Mouse (Mus musculus) gastrocnemius, adult 18-20 months (tissue): ENCODE data around the gene Mtcl1. TPM values are rescaled to one million over a fixed set of nuclear protein-coding genes. Genes with fewer than 3 reads are reported as not detected.

Experiments used
- DNase-seq: peaks from one replicate; pipeline ENCODE4 v3.0.0; 2021; ENCODE audit warnings: low spot score
- total RNA-seq, 2 experiments: library from RNA; stranded (reverse); gene quantifications; 2 replicates each; pipeline ENCODE4 v1.2.3; 2021

Mtcl1 gene
- total RNA-seq, 2 experiments from 2014 or later: 5.4 TPM

- no peak for DNase-seq
Observed at GRCm38 (mm10) chr17:66326552-66327045, 123.0 kb downstream of the Mtcl1 start.

- DNase-seq: no peak
Observed at GRCm38 (mm10) chr17:66326204-66326545, 123.4 kb downstream of the Mtcl1 start.

GRCm38 (mm10) chr17:66325440-66326203 lies 123.9 kb downstream of the Mtcl1 start:
- DNase-seq: no peak

DNA sequence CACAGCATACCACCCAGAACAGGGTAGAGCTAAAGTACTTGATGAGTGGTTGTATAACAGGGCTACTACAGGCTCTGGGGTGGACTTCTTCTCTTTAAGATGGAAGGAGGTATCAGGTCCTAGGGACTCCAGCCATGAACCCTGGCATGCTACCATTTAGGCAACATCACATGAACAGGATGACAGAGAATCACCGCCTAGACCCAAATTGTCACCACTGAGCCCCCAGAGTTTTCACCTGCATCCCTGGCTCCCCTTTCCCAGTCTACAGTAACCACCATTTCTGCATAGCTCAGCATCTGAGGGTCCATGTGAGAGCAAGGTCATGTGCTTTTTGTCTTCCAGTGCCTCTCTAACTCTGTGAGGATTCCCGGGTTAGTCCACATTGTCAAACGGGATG lies 124.7 kb downstream of the Mtcl1 start:
- DNase-seq: no peak

DNA sequence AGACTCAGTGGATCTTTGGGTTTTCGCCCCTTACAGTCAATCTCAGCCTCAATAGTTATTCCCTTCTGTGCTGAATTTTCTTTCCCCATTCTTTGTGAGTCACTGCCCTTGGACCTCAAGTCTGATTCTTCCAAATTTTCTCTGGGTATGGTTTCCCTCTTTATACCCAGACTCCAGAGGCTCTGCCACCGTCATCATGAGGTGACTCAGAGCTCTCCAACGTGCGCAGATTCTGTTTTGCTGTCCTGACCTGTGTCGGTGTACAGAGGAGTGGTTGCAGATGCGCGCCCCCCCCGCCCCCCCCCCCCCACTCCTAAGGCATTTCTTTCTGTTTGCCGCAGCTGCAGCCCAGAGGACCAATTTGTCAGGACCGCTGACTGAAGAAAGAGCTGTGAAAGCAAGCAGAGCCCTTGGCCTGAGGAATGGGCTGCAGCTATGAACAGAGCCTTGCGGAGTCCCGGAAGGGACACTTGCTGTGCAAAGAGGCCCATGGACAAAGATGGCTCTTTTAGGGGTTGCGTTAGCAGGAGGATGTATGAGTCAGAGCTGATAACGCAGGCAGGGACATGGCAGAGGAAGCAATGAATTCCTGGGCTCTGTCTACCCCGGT lies 126.8 kb downstream of the Mtcl1 start:
- DNase-seq: no peak

- no peak for DNase-seq
Observed at GRCm38 (mm10) chr17:66321933-66322332, 127.6 kb downstream of the Mtcl1 start.

DNA sequence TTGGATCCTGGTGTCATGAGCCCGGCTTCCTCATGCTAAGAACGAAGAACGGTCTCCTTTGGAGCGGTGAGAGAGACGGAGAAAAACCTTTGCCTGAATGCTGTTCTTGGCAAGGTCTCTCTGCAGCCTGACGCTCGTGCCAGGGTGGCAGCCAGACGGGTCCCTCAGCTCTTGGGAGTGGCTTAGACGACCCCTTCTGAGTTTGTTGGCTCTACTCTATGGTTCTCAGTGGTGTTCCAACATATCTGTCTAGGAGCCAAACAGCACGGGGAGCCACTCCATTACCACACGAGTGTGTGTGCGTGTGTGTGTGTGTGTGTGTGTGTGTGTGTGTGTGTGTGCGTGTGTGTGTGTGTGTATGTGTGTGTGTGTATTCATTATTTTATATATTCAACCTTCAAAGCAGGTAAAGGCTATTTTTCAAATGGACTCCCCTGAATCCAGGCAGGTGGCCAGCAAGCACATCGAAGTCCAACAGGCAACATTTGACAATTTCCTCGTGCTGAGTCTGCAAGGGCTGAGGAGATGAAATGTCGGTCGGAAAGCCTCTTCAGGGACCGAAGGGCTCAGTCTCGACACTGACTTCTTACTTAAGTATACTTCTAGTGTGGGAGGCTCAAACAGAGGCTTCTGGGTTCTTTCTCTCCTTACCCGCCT lies 128.7 kb downstream of the Mtcl1 start:
- DNase-seq: no peak

DNA sequence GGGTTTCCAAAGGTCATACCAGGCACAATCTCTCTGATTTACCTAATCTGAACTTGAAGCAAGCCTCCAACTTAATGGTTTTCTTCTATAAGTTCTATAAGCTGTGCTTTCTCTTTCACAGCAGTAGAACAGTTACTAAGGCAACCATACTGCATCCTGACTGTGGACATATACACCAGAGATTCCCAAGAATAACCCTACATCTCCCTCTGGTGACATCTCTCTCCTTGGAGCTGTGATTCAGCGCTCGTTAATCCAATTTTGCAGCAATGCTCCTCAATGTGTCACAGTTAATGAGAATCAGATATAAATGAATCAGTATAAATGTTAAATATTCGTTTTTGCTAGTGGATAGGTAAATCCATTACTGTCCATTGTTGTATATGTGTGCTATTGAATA lies 131.5 kb downstream of the Mtcl1 start:
- no peak for DNase-seq

- no peak for DNase-seq
Observed at GRCm38 (mm10) chr17:66317576-66317975, 132.0 kb downstream of the Mtcl1 start.

DNA sequence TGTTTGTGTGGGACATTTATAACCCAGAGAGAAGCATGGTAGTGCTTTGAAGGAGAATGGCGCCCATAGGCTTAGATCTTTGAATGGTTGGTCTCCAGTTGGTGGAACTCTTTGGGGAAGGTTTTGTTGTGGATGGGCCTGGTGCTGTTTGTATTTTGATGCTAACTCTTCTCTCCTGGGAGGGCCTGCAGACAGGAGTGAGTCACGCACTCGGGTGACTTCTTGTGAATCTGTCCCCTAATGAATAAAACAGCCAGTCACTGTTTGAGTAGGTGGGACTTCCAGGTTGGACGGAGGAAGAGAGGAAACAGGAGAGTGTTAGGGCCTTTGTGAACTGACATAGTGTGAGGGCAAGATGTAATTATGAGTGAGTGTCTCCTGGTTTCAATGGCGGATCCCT lies 132.4 kb downstream of the Mtcl1 start:
- DNase-seq: no peak

- DNase-seq: no peak
Observed at GRCm38 (mm10) chr17:66315451-66315850, 134.1 kb downstream of the Mtcl1 start.

DNA sequence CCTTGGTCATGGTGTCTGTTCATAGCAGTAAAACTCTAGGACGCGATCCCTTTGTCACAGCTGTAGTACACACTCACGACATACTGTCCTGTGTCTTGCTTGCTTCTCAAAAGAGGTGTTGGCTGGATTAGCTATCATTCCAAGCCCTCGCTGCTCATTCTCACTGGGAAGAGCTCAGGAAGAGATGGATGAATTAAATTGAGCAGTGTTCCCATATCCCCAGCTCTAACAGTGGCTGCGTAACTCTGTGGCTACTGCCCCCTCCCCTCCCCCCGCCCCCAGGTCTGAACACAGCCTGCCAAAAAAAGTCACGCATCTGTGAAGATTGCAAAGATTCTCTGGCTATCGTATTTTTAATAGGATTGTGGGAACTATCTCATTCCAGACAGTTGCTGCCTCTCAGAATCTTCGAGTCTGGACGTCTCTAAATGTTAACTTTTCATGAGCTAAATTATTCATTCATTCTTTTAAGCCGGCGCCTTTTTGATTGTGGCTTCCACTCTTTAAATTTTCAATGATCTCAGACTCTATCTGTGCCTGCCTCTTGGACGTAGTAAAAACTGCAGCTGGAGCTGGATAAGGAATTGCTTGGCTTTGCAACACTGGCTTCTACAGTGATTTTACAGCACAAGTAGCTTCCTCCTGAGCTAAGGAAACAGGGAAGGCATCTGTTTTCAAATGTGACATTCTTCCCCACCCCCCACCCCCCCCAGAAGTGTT lies 134.8 kb downstream of the Mtcl1 start:
- no peak for DNase-seq

GRCm38 (mm10) chr17:66301906-66302305 lies 147.6 kb downstream of the Mtcl1 start:
- no peak for DNase-seq

DNA sequence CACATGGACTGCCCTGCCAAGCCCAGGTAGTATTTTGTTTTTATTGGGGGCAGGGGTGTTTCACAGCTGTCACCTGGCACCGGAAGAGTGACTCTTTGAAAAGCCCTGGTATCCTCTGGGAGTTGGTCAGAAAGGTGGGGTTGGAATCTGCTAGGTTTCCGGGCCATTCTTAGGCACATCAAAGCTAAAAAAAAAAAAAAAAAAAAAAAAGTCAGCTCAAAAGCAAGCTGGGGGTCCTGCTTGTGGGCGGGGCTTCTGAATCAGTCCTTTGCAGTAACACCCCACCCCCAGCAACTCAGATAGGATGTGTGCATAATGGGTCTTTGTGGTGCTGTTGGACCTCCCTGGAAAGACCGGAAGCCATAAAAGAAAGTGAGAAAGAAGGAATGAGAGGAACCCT lies 148.3 kb downstream of the Mtcl1 start:
- no peak for DNase-seq

- DNase-seq: no peak
Observed at GRCm38 (mm10) chr17:66297721-66298120, 151.8 kb downstream of the Mtcl1 start.

DNA sequence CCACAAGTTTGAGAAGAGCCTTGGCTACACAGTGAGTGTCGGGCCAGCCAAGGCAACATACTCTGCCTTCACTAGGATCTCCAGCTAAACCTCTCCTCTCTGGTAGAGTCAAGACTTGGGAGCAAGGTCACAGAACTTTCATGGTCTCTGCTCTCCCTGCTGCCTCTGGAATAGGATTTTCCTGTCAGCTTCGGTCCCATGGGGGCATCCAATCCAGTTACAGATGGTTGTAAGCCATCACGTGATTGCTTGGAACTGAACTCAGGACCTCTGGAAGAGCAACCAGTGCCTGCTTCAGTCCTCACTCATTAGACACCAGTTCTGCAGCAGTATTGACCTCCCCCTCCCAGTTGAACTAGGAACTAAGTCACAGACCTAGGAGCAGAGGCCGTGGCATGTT lies 156.0 kb downstream of the Mtcl1 start:
- no peak for DNase-seq

- no peak for DNase-seq
Observed at GRCm38 (mm10) chr17:66289894-66290293, 159.7 kb downstream of the Mtcl1 start.

Other genes starting within 250 kb of the Mtcl1 start
- 100 to 1,000 TPM; 177 to 207 TPM for gene Rab12, start 70.0 kb upstream of the Mtcl1 start, total RNA-seq
- gene Themis3, start 144.9 kb upstream of the Mtcl1 start, total RNA-seq: under 1 TPM; 0.09 to 0.95 TPM